Mouse (Mus musculus): ENCODE results near the gene Ebf4. TPM values are rescaled to one million over a fixed set of nuclear protein-coding genes. Genes with fewer than 3 reads are reported as not detected.
A peak's percentile ranks its signal among the peaks of the same experiment; 100 is the strongest.

The Ebf4 gene
- polyA plus RNA-seq, 1 experiment from 2014 or later = 2.3 TPM

GRCm38 (mm10) chr2:130398091-130398490 is 103.1 kb downstream of the Ebf4 start:
- 9% methylated on average over 14 of the region's 14 CpGs for WGBS
- peak overlapping the region; percentile 78; the same call in 1 of the 2 replicates for H3K9ac ChIP-seq
- H3K27ac ChIP-seq (ENCODE audit: low read depth) = no peak overlapping the region; the same call in 1 of the 2 replicates
- H3K36me3 ChIP-seq (ENCODE audit: insufficient read depth) = peaks cover 22% of the 10 kb centered on the region; the same call in 1 of the 2 replicates
- no peak for TF ChIP-seq CTCF (IDR thresholded peaks at IDR 0.05; ENCODE audit: low read depth)
- peak; percentile 22 for ATAC-seq (ENCODE audit: insufficient read depth)
- peak overlapping the region; percentile 58 for H3K4me3 ChIP-seq (ENCODE audit: low read depth, low read length)
- H3K27me3 ChIP-seq (ENCODE audit: insufficient read depth, low read length) = no peaks in the 10 kb centered on the region
- DNase-seq = peak; percentile 63
- H3K9me3 ChIP-seq (ENCODE audit: low read depth, low read length) = no peaks in the 10 kb centered on the region
- no peaks in the 10 kb centered on the region for H3K4me1 ChIP-seq (ENCODE audit: insufficient read depth)
- H3K4me2 ChIP-seq = peak overlapping the region; percentile 79

- ATAC-seq (ENCODE audit: insufficient read depth) = no peak
- no peak overlapping the region for H3K4me2 ChIP-seq
- no peak overlapping the region for H3K4me3 ChIP-seq (ENCODE audit: low read depth, low read length)
- no peak overlapping the region for H3K27ac ChIP-seq (ENCODE audit: low read depth)
- WGBS = 81% methylated on average over 1 of the region's 1 CpGs
- no peaks in the 10 kb centered on the region for H3K9me3 ChIP-seq (ENCODE audit: low read depth, low read length)
- H3K4me1 ChIP-seq (ENCODE audit: insufficient read depth) = no peaks in the 10 kb centered on the region
- H3K27me3 ChIP-seq (ENCODE audit: insufficient read depth, low read length) = no peaks in the 10 kb centered on the region
- DNase-seq = no peak
- H3K9ac ChIP-seq = no peak overlapping the region
- H3K36me3 ChIP-seq (ENCODE audit: insufficient read depth) = peaks cover 8% of the 10 kb centered on the region; the same call in 1 of the 2 replicates
- no peak for TF ChIP-seq CTCF (IDR thresholded peaks at IDR 0.05; ENCODE audit: low read depth)
These were observed 105.1 kb downstream of the Ebf4 start for GRCm38 (mm10) chr2:130400046-130400445.

- Histone ChIP-seq H3K27ac (ENCODE audit: low read depth) (no peak overlapping the region), H3K4me2 (no peak overlapping the region), H3K9me3 (ENCODE audit: low read depth, low read length) (no peaks in the 10 kb centered on the region), H3K27me3 (ENCODE audit: insufficient read depth, low read length) (no peaks in the 10 kb centered on the region), H3K4me1 (ENCODE audit: insufficient read depth) (no peaks in the 10 kb centered on the region), H3K9ac (no peak overlapping the region), H3K4me3 (ENCODE audit: low read depth, low read length) (no peak overlapping the region), H3K36me3 (ENCODE audit: insufficient read depth) (no peaks in the 10 kb centered on the region)
- ATAC-seq (ENCODE audit: insufficient read depth) (no peak), DNase-seq (no peak)
- WGBS = 65% methylated on average over 4 of the region's 4 CpGs
- no peak for TF ChIP-seq CTCF (IDR thresholded peaks at IDR 0.05; ENCODE audit: low read depth)
These were observed 106.9 kb downstream of the Ebf4 start for GRCm38 (mm10) chr2:130401891-130402290.

GRCm38 (mm10) chr2:130404939-130405338 is 110.0 kb downstream of the Ebf4 start, which contains the start of the genes Gm28372 and 1700020A23Rik:
Gm28372 (plus strand) TSS chr2:130405239.
1700020A23Rik (plus strand) TSS chr2:130405259.
- Histone ChIP-seq H3K27me3 (ENCODE audit: insufficient read depth, low read length) (no peaks in the 10 kb centered on the region), H3K4me1 (ENCODE audit: insufficient read depth) (no peaks in the 10 kb centered on the region), H3K9ac (no peak within 1 kb of the TSS), H3K27ac (ENCODE audit: low read depth) (no peak within 1 kb of the TSS), H3K4me3 (ENCODE audit: low read depth, low read length) (no peak within 1 kb of the TSS), H3K36me3 (ENCODE audit: insufficient read depth) (no peaks in the 10 kb centered on the region), H3K9me3 (ENCODE audit: low read depth, low read length) (no peaks in the 10 kb centered on the region), H3K4me2 (no peak within 1 kb of the TSS)
- DNase-seq (no peak), ATAC-seq (ENCODE audit: insufficient read depth) (no peak)
- 85% methylated on average over 1 of the region's 1 CpGs for WGBS
- TF ChIP-seq CTCF (IDR thresholded peaks at IDR 0.05; ENCODE audit: low read depth) = no peak

- H3K4me1 ChIP-seq (ENCODE audit: insufficient read depth) = no peaks in the 10 kb centered on the region
- no peaks in the 10 kb centered on the region for H3K36me3 ChIP-seq (ENCODE audit: insufficient read depth)
- no peaks in the 10 kb centered on the region for H3K27me3 ChIP-seq (ENCODE audit: insufficient read depth, low read length)
- H3K4me2 ChIP-seq = no peak within 1 kb of the TSS
- no peak within 1 kb of the TSS for H3K9ac ChIP-seq
- H3K27ac ChIP-seq (ENCODE audit: low read depth) = no peak within 1 kb of the TSS
- no peaks in the 10 kb centered on the region for H3K9me3 ChIP-seq (ENCODE audit: low read depth, low read length)
- no peak for TF ChIP-seq CTCF (IDR thresholded peaks at IDR 0.05; ENCODE audit: low read depth)
- WGBS = 83% methylated on average over 2 of the region's 2 CpGs
- DNase-seq (no peak), ATAC-seq (ENCODE audit: insufficient read depth) (no peak)
- no peak within 1 kb of the TSS for H3K4me3 ChIP-seq (ENCODE audit: low read depth, low read length)
These were observed 111.2 kb downstream of the Ebf4 start, which contains the start of gene Tmem239 for GRCm38 (mm10) chr2:130406178-130406577. Tmem239 (plus strand) TSS chr2:130406478.

GRCm38 (mm10) chr2:130408194-130408593 is 113.2 kb downstream of the Ebf4 start:
- DNase-seq = peak; percentile 79
- H3K9ac ChIP-seq = no peak overlapping the region
- peak; percentile 51; the same call in 1 of the 2 replicates for ATAC-seq (ENCODE audit: insufficient read depth)
- WGBS = 9% methylated on average over 6 of the region's 6 CpGs
- no peaks in the 10 kb centered on the region for H3K9me3 ChIP-seq (ENCODE audit: low read depth, low read length)
- H3K4me2 ChIP-seq = no peak overlapping the region
- no peaks in the 10 kb centered on the region for H3K27me3 ChIP-seq (ENCODE audit: insufficient read depth, low read length)
- no peak overlapping the region for H3K27ac ChIP-seq (ENCODE audit: low read depth)
- no peak; the same call in 1 of the 2 replicates for TF ChIP-seq CTCF (IDR thresholded peaks at IDR 0.05; ENCODE audit: low read depth)
- no peaks in the 10 kb centered on the region for H3K36me3 ChIP-seq (ENCODE audit: insufficient read depth)
- no peak overlapping the region for H3K4me3 ChIP-seq (ENCODE audit: low read depth, low read length)
- no peaks in the 10 kb centered on the region for H3K4me1 ChIP-seq (ENCODE audit: insufficient read depth)

- no peak overlapping the region for H3K4me2 ChIP-seq
- no peak overlapping the region for H3K9ac ChIP-seq
- peak; percentile 86 for ATAC-seq (ENCODE audit: insufficient read depth)
- no peaks in the 10 kb centered on the region for H3K4me1 ChIP-seq (ENCODE audit: insufficient read depth)
- DNase-seq = peak; percentile 95
- no peaks in the 10 kb centered on the region for H3K36me3 ChIP-seq (ENCODE audit: insufficient read depth)
- H3K9me3 ChIP-seq (ENCODE audit: low read depth, low read length) = no peaks in the 10 kb centered on the region
- no peak overlapping the region for H3K4me3 ChIP-seq (ENCODE audit: low read depth, low read length)
- H3K27ac ChIP-seq (ENCODE audit: low read depth) = no peak overlapping the region
- H3K27me3 ChIP-seq (ENCODE audit: insufficient read depth, low read length) = no peaks in the 10 kb centered on the region
- peak; percentile 94 for TF ChIP-seq CTCF (IDR thresholded peaks at IDR 0.05; ENCODE audit: low read depth)
- 36% methylated on average over 16 of the region's 16 CpGs for WGBS
These were observed 116.9 kb downstream of the Ebf4 start for GRCm38 (mm10) chr2:130411558-130412495.
